Mouse (Mus musculus) MEL (cell line): ENCODE data around the gene Arsj. TPM values are rescaled to one million over a fixed set of nuclear protein-coding genes. Genes with fewer than 3 reads are reported as not detected.

Source experiments
- DNase-seq: peaks from one replicate; pipeline ENCODE4 v3.0.0; 2011; ENCODE audit warnings: low read depth, low spot score
- H3K27ac ChIP-seq: 2 replicates; pipeline ENCODE4 v1.5.1; 2012; ENCODE audit warnings: low read depth, mild to moderate bottlenecking, control low read depth, low read length, moderate library complexity; ENCODE audit not compliant: control insufficient read depth
- H3K27me3 ChIP-seq, 2 experiments: fragments of 150-350 bp in 1 of 2; sonication (generic) in 1 of 2; 2 replicates each; pipeline ENCODE4 v1.6.1; 2012; ENCODE audit warnings: low read length in 2 of 2, mild to moderate bottlenecking in 2 of 2, improper control_type of control experiment in 1 of 2, moderate library complexity in 1 of 2; ENCODE audit not compliant: insufficient read depth in 2 of 2, control insufficient read depth in 1 of 2
- H3K36me3 ChIP-seq, 2 experiments: 2 replicates each; pipeline ENCODE4 v1.6.1; 2012 to 2014; ENCODE audit warnings: low read length in 2 of 2, improper control_type of control experiment in 1 of 2, inconsistent platforms in 1 of 2, mild to moderate bottlenecking in 1 of 2; ENCODE audit not compliant: insufficient read depth in 2 of 2, control insufficient read depth in 1 of 2
- H3K4me1 ChIP-seq, 2 experiments: fragments of 150-350 bp in 1 of 2; sonication (generic) in 1 of 2; 2 replicates each; pipeline ENCODE4 v1.6.1; 2012; ENCODE audit warnings: low read length in 2 of 2, improper control_type of control experiment in 1 of 2, mild to moderate bottlenecking in 1 of 2; ENCODE audit not compliant: insufficient read depth in 2 of 2, control insufficient read depth in 1 of 2
- H3K4me3 ChIP-seq, 2 experiments: fragments of 150-350 bp in 1 of 2; sonication (generic) in 1 of 2; 2 replicates each; pipeline ENCODE4 v1.5.1; 2012; ENCODE audit warnings: low read depth in 2 of 2, low read length in 2 of 2, mild to moderate bottlenecking in 2 of 2, moderate library complexity in 2 of 2, control low read depth in 1 of 2, improper control_type of control experiment in 1 of 2; ENCODE audit not compliant: control insufficient read depth in 1 of 2, insufficient read depth in 1 of 2
- H3K79me2 ChIP-seq: 2 replicates; pipeline ENCODE4 v1.6.1; 2012; ENCODE audit warnings: mild to moderate bottlenecking, low read length, moderate library complexity; ENCODE audit not compliant: control insufficient read depth, poor library complexity, insufficient read depth
- H3K9ac ChIP-seq: 2 replicates; pipeline ENCODE4 v1.6.1; 2012; ENCODE audit warnings: low read depth, mild to moderate bottlenecking, control low read depth, low read length, moderate library complexity; ENCODE audit not compliant: control insufficient read depth, poor library complexity, severe bottlenecking
- H3K9me3 ChIP-seq: fragments of 150-350 bp; sonication (generic); replicated peaks from 2 replicates; pipeline ENCODE4 v1.6.1; 2012; ENCODE audit warnings: mild to moderate bottlenecking, low read length, improper control_type of control experiment, moderate library complexity; ENCODE audit not compliant: insufficient read depth
- CHD1 ChIP-seq: IDR thresholded peaks from 2 replicates; pipeline ENCODE4 v1.6.1; 2012; ENCODE audit warnings: low read depth, mild to moderate bottlenecking, inconsistent platforms, low read length, improper control_type of control experiment
- ELF1 ChIP-seq: IDR thresholded peaks from 2 replicates; pipeline ENCODE4 v1.6.1; 2014; ENCODE audit warnings: low read depth, mild to moderate bottlenecking, inconsistent platforms, low read length, improper control_type of control experiment, moderate library complexity
- EP300 ChIP-seq, 2 experiments: IDR thresholded peaks; 2 replicates each; pipeline ENCODE4 v1.6.1; 2011; ENCODE audit warnings: improper control_type of control experiment in 2 of 2, low read length in 2 of 2, low read depth in 1 of 2, mild to moderate bottlenecking in 1 of 2
- GABPA ChIP-seq: IDR thresholded peaks from 2 replicates; pipeline ENCODE4 v1.6.1; 2012; ENCODE audit warnings: low read depth, mild to moderate bottlenecking, inconsistent platforms, low read length, improper control_type of control experiment, moderate library complexity
- KAT2A ChIP-seq: conservative IDR thresholded peaks from 2 replicates; pipeline ENCODE4 v1.6.1; 2012; ENCODE audit warnings: low read depth, low read length, improper control_type of control experiment, inconsistent platforms
- MAZ ChIP-seq: IDR thresholded peaks from 2 replicates; pipeline ENCODE4 v1.6.1; 2012; ENCODE audit warnings: low read depth, mild to moderate bottlenecking, inconsistent platforms, low read length, improper control_type of control experiment
- MEF2A ChIP-seq: IDR thresholded peaks from 2 replicates; pipeline ENCODE4 v1.6.1; 2014; ENCODE audit warnings: low read depth, mild to moderate bottlenecking, inconsistent platforms, low read length, improper control_type of control experiment; ENCODE audit not compliant: poor library complexity, insufficient replicate concordance, severe bottlenecking; ENCODE audit errors: extremely low read depth
- MYB ChIP-seq: IDR thresholded peaks from 2 replicates; pipeline ENCODE4 v1.6.1; 2011; ENCODE audit warnings: mild to moderate bottlenecking, low read depth, low read length, improper control_type of control experiment
- MYC ChIP-seq: IDR thresholded peaks from 2 replicates; pipeline ENCODE4 v1.6.1; 2011; ENCODE audit warnings: low read depth, mild to moderate bottlenecking, low read length, improper control_type of control experiment, moderate library complexity
- NRF1 ChIP-seq: IDR thresholded peaks from 2 replicates; pipeline ENCODE4 v1.6.1; 2014; ENCODE audit warnings: low read depth, mild to moderate bottlenecking, inconsistent platforms, low read length, improper control_type of control experiment, moderate library complexity; ENCODE audit not compliant: poor library complexity, insufficient read depth, severe bottlenecking
- TAL1 ChIP-seq: IDR thresholded peaks from 2 replicates; pipeline ENCODE4 v1.6.1; 2012; ENCODE audit warnings: mild to moderate bottlenecking, inconsistent platforms, low read length, moderate library complexity, mixed read lengths
- UBTF ChIP-seq: IDR thresholded peaks from 2 replicates; pipeline ENCODE4 v1.6.1; 2012; ENCODE audit warnings: low read depth, mild to moderate bottlenecking, inconsistent platforms, low read length, improper control_type of control experiment, moderate library complexity, borderline replicate concordance; ENCODE audit not compliant: insufficient read depth
- USF1 ChIP-seq: IDR thresholded peaks from 2 replicates; pipeline ENCODE4 v1.6.1; 2014; ENCODE audit warnings: low read depth, mild to moderate bottlenecking, inconsistent platforms, low read length, improper control_type of control experiment, moderate library complexity
- USF2 ChIP-seq, 2 experiments: IDR thresholded peaks; 2 replicates each; pipeline ENCODE4 v1.6.1; 2011 to 2012; ENCODE audit warnings: improper control_type of control experiment in 2 of 2, low read length in 2 of 2, borderline replicate concordance in 1 of 2, inconsistent platforms in 1 of 2, low read depth in 1 of 2, mild to moderate bottlenecking in 1 of 2; ENCODE audit not compliant: insufficient read depth in 1 of 2
- ZC3H11A ChIP-seq: IDR thresholded peaks from 2 replicates; pipeline ENCODE4 v1.6.1; 2012; ENCODE audit warnings: low read depth, mild to moderate bottlenecking, inconsistent platforms, low read length, improper control_type of control experiment
- polyA plus RNA-seq, 2 experiments: library from polyadenylated mRNA; stranded (reverse) in 1 of 2; unstranded in 1 of 2; fragments of >175 nt in 1 of 2; fragments of >200 nt in 1 of 2; gene quantifications; 2 replicates each; pipeline versions ENCODE4 v1.2.1 to v1.2.4; 2012; ENCODE audit warnings: low replicate concordance in 2 of 2, low read depth in 1 of 2; ENCODE audit not compliant: insufficient read length in 2 of 2, insufficient read depth in 1 of 2, missing spikeins in 1 of 2
- total RNA-seq: library from RNA; depleted of rRNA; stranded (reverse); fragments of 300-350 nt; gene quantifications from 2 replicates; pipeline ENCODE4 v1.2.3, GENCODE M21; 2012

The Arsj gene
- total and polyA plus RNA-seq, 3 experiments, result not detected

DNA sequence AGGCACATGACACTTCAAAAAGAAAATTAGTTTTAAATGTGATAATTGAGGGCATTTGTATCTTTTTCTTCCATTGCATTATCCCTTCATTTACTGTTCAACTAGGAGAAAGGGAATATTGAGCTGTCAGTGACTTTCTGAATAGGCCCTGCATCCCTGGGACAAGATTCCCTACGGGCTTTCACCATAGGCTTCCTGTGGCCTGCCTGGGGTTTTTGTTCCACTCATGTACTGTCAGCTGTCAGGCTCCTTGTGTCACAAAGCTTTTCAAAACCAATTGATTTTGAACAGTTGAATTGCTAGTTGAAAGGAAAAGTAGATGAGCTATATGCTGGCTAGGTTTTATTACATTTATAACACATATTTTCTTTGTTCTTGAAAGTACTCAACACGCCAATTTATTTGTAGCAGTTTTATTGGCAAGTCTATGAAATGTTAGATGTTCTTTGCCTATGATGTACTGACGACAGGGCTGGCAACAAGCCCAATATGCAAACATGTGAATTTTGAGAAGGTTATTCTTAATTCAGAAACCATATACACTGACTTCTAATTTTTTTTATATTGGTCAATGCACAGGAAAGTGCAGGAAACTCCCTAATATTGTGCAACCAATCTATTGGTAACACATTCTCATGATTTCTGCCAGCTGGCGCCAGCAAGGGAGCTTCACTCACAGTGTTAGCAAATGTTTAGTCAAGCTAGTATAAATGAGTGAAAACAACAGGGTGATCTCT, 37.4 kb upstream of the Arsj start:
- Histone ChIP-seq H3K27ac (no peak overlapping the region), H3K79me2 (no peaks in the 10 kb centered on the region), H3K9ac (no peak overlapping the region), H3K9me3 (no peaks in the 10 kb centered on the region)
- no peak for DNase-seq
- no peak for TF ChIP-seq USF2 (IDR thresholded peaks at IDR 0.05; ENCODE audit: borderline replicate concordance in 1 of 2, insufficient read depth in 1 of 2, low read depth in 1 of 2, low read length in 2 of 2)
- TF ChIP-seq ZC3H11A, result no peak
- no peak for TF ChIP-seq EP300 (IDR thresholded peaks at IDR 0.05; ENCODE audit: low read depth in 1 of 2, low read length in 2 of 2)
- TF ChIP-seq ELF1, result no peak
- no peak for TF ChIP-seq USF1
- TF ChIP-seq UBTF, result no peak
- no peak for TF ChIP-seq MYB
- no peak for TF ChIP-seq TAL1
- no peak for TF ChIP-seq MEF2A
- TF ChIP-seq GABPA, result no peak
- TF ChIP-seq MAZ, result no peak
- no peak for TF ChIP-seq MYC
- TF ChIP-seq CHD1, result no peak
- TF ChIP-seq KAT2A, result no peak
- TF ChIP-seq, all 39 proteins: peak for 0
- Histone ChIP-seq H3K4me3 (no peak overlapping the region), H3K36me3 (no peaks in the 10 kb centered on the region), H3K27me3 (no peaks in the 10 kb centered on the region), H3K4me1 (no peaks in the 10 kb centered on the region)

DNA sequence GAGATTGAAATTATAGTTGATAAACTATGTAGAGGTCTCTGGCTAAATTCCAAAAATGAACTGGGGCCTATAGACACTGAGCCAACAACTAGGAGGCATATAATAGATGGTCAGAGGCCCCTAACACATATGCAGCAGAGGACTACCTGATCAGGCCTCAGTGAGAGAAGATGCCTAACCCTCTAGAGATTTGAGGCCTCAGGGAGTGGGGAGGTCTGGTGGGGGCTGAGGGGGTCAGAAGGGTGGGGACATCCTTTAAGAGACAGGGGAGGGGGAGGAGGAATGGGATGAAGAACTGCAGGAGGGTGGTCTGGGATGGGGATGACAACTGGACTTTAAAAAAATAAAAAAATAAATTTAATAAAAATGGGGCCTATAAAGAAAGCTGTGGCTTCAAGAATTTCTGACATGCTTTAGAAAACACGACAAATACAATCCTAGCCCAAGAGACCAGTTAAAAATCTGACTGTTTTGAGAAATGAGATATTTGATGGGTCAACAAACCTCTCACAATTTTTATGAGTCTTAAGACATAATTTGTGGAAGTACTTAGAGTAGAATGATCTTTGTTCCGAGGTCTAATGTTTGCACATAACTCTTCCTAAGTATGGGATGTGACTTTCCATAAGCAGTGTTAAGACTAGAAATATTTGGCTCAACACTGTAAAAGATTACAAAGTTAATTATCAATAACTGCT, 36.7 kb upstream of the Arsj start:
- Histone ChIP-seq H3K4me3 (no peak overlapping the region), H3K4me1 (no peaks in the 10 kb centered on the region), H3K27me3 (no peaks in the 10 kb centered on the region), H3K27ac (no peak overlapping the region), H3K79me2 (no peaks in the 10 kb centered on the region), H3K9ac (no peak overlapping the region), H3K9me3 (no peaks in the 10 kb centered on the region), H3K36me3 (no peaks in the 10 kb centered on the region)
- no peak for DNase-seq
- TF ChIP-seq NRF1, result no peak
